Mouse (Mus musculus) liver, embryonic 15.5 days (tissue): ENCODE measurements around the gene Pigk. TPM values are rescaled to one million over a fixed set of nuclear protein-coding genes. Genes with fewer than 3 reads are reported as not detected.

Experiments used
- ATAC-seq: fragments of 200-750 bp; cut with Nextera tagmentation; 2 replicates; pipeline ENCODE4 v1.8.0; 2017; ENCODE audit warnings: moderate number of reproducible peaks, mild to moderate bottlenecking, moderate library complexity; ENCODE audit not compliant: insufficient read depth
- H3K27ac ChIP-seq: fragments of 300-500 bp; sonication (generic); replicated peaks from 2 replicates; pipeline ENCODE4 v1.5.1; 2015; ENCODE audit warnings: mild to moderate bottlenecking, inconsistent platforms
- H3K27me3 ChIP-seq: fragments of 300-500 bp; sonication (generic); 2 replicates; pipeline ENCODE4 v1.6.1; 2015; ENCODE audit warnings: mild to moderate bottlenecking, inconsistent platforms
- H3K36me3 ChIP-seq: fragments of 300-500 bp; sonication (generic); replicated peaks from 2 replicates; pipeline ENCODE4 v1.6.1; 2015; ENCODE audit warnings: moderate library complexity, mild to moderate bottlenecking, inconsistent platforms
- H3K4me1 ChIP-seq: fragments of 300-500 bp; sonication (generic); replicated peaks from 2 replicates; pipeline ENCODE4 v1.6.1; 2015; ENCODE audit warnings: inconsistent platforms
- H3K4me2 ChIP-seq: fragments of 300-500 bp; sonication (generic); 2 replicates; pipeline ENCODE4 v1.6.1; 2015; ENCODE audit warnings: moderate library complexity, mild to moderate bottlenecking, inconsistent platforms
- H3K4me3 ChIP-seq: fragments of 300-500 bp; sonication (generic); replicated peaks from 2 replicates; pipeline ENCODE4 v1.5.1; 2015; ENCODE audit warnings: mild to moderate bottlenecking, inconsistent platforms
- H3K9ac ChIP-seq: fragments of 300-500 bp; sonication (generic); 2 replicates; pipeline ENCODE4 v1.6.1; 2015; ENCODE audit warnings: moderate library complexity, mild to moderate bottlenecking, inconsistent platforms
- H3K9me3 ChIP-seq: fragments of 300-500 bp; sonication (generic); replicated peaks from 2 replicates; pipeline ENCODE4 v1.6.1; 2016; ENCODE audit warnings: inconsistent platforms
- WGBS: fragments of 180-500 bp; shearing (Covaris S2); methylation state at CpG from one replicate; pipeline ENCODE4 v1.1.7; 2015; ENCODE audit warnings: mixed read lengths; ENCODE audit not compliant: insufficient replicate concordance; 5-methylcytosine and 5-hydroxymethylcytosine counted together
- polyA plus RNA-seq: library from polyadenylated mRNA; unstranded; fragments of >200 nt; fragmentation: Nextera tagmentation; extraction: Ambion mirVana; gene quantifications from 2 replicates; pipeline ENCODE4 v1.2.1, GENCODE M21; 2015

The Pigk gene
- polyA plus RNA-seq, 1 experiment from 2014 or later, result 23.5 TPM

GRCm38 (mm10) chr3:152755515-152755914 is 41.6 kb downstream of the Pigk start:
- H3K27ac ChIP-seq, result peak overlapping the region; percentile 86
- peaks cover 5% of the 10 kb centered on the region; the same call in 1 of the 2 replicates for H3K36me3 ChIP-seq
- peak; percentile 45 for ATAC-seq

GRCm38 (mm10) chr3:152756896-152757295 is 43.0 kb downstream of the Pigk start:
- Histone ChIP-seq H3K27me3 (no peaks in the 10 kb centered on the region), H3K4me3 (no peak overlapping the region), H3K4me1 (peaks cover 86% of the 10 kb centered on the region), H3K9ac (no peak overlapping the region), H3K4me2 (peak overlapping the region; percentile 47), H3K9me3 (no peaks in the 10 kb centered on the region), H3K36me3 (peaks cover 3% of the 10 kb centered on the region; the same call in 1 of the 2 replicates), H3K27ac (peak overlapping the region; percentile 86)
- WGBS, result 70% methylated on average over 2 of the region's 2 CpGs
- ATAC-seq, result no peak

More at GRCm38 (mm10) chr3:152755515-152755914, 41.6 kb downstream of the Pigk start:
- Histone ChIP-seq H3K9ac (peak overlapping the region; percentile 6; the same call in 1 of the 2 replicates), H3K4me1 (peaks cover 82% of the 10 kb centered on the region), H3K9me3 (no peaks in the 10 kb centered on the region), H3K27me3 (no peaks in the 10 kb centered on the region), H3K4me3 (0 out of 2 replicates have a peak overlapping the region, but pooled peaks have one; percentile 1), H3K4me2 (peak overlapping the region; percentile 43)
- WGBS, result 26% methylated on average over 7 of the region's 7 CpGs

- peaks cover 90% of the 10 kb centered on the region for H3K4me1 ChIP-seq
- no peaks in the 10 kb centered on the region for H3K27me3 ChIP-seq
- no peaks in the 10 kb centered on the region for H3K9me3 ChIP-seq
- peak overlapping the region; percentile 47 for H3K4me2 ChIP-seq
- no peaks in the 10 kb centered on the region for H3K36me3 ChIP-seq
- no peak overlapping the region; the same call in 1 of the 2 replicates for H3K9ac ChIP-seq
- WGBS, result 42% methylated on average over 12 of the region's 12 CpGs
- H3K27ac ChIP-seq, result peak overlapping the region; percentile 86
- peak; percentile 97 for ATAC-seq
- H3K4me3 ChIP-seq, result no peak overlapping the region
Measured at GRCm38 (mm10) chr3:152757464-152758393, 43.8 kb downstream of the Pigk start.

- ATAC-seq, result no peak
Measured at GRCm38 (mm10) chr3:152758500-152759032, 44.7 kb downstream of the Pigk start.

GRCm38 (mm10) chr3:152761116-152761515 is 47.2 kb downstream of the Pigk start:
- no peak overlapping the region for H3K4me3 ChIP-seq
- peak overlapping the region; percentile 28; the same call in 1 of the 2 replicates for H3K4me2 ChIP-seq
- no peaks in the 10 kb centered on the region for H3K27me3 ChIP-seq
- no peak for ATAC-seq
- H3K36me3 ChIP-seq, result no peaks in the 10 kb centered on the region
- H3K9me3 ChIP-seq, result no peaks in the 10 kb centered on the region
- H3K4me1 ChIP-seq, result peaks cover 85% of the 10 kb centered on the region
- no peak overlapping the region for H3K9ac ChIP-seq
- WGBS, result 19% methylated on average over 7 of the region's 7 CpGs
- H3K27ac ChIP-seq, result peak overlapping the region; percentile 48; the same call in 1 of the 2 replicates

More at GRCm38 (mm10) chr3:152758500-152759032, 44.7 kb downstream of the Pigk start:
- Histone ChIP-seq H3K4me3 (no peak overlapping the region), H3K4me2 (no peak overlapping the region), H3K27ac (peak overlapping the region; percentile 38), H3K9ac (no peak overlapping the region), H3K36me3 (no peaks in the 10 kb centered on the region), H3K27me3 (no peaks in the 10 kb centered on the region), H3K4me1 (peaks cover 93% of the 10 kb centered on the region), H3K9me3 (no peaks in the 10 kb centered on the region)
- WGBS, result 70% methylated on average over 15 of the region's 15 CpGs

GRCm38 (mm10) chr3:152761661-152762060 is 47.8 kb downstream of the Pigk start:
- WGBS, result 77% methylated on average over 8 of the region's 8 CpGs
- 0 out of 2 replicates have a peak overlapping the region, but pooled peaks have one; percentile 35 for H3K27ac ChIP-seq
- no peaks in the 10 kb centered on the region for H3K27me3 ChIP-seq
- peaks cover 79% of the 10 kb centered on the region for H3K4me1 ChIP-seq
- no peaks in the 10 kb centered on the region for H3K9me3 ChIP-seq
- H3K4me2 ChIP-seq, result no peak overlapping the region
- no peak overlapping the region for H3K9ac ChIP-seq
- peaks cover under 1% of the 10 kb centered on the region; the same call in 1 of the 2 replicates for H3K36me3 ChIP-seq
- ATAC-seq, result no peak
- H3K4me3 ChIP-seq, result no peak overlapping the region

- Histone ChIP-seq H3K36me3 (peaks cover 3% of the 10 kb centered on the region; the same call in 1 of the 2 replicates), H3K27ac (peak overlapping the region; percentile 35; the same call in 1 of the 2 replicates), H3K4me1 (peaks cover 73% of the 10 kb centered on the region), H3K4me2 (peak overlapping the region; percentile 30; the same call in 1 of the 2 replicates), H3K4me3 (no peak overlapping the region), H3K9me3 (no peaks in the 10 kb centered on the region), H3K9ac (no peak overlapping the region), H3K27me3 (no peaks in the 10 kb centered on the region)
- ATAC-seq, result no peak
- WGBS, result 58% methylated on average over 8 of the region's 8 CpGs
Measured at GRCm38 (mm10) chr3:152762302-152762701, 48.4 kb downstream of the Pigk start.

GRCm38 (mm10) chr3:152763139-152763882 is 49.4 kb downstream of the Pigk start:
- H3K36me3 ChIP-seq, result peaks cover 8% of the 10 kb centered on the region; the same call in 1 of the 2 replicates
- no peaks in the 10 kb centered on the region for H3K9me3 ChIP-seq
- peak overlapping the region; percentile 58 for H3K4me3 ChIP-seq
- H3K27me3 ChIP-seq, result no peaks in the 10 kb centered on the region
- WGBS, result 19% methylated on average over 26 of the region's 26 CpGs
- peak overlapping the region; percentile 42 for H3K9ac ChIP-seq
- H3K4me2 ChIP-seq, result peak overlapping the region; percentile 69
- peak; percentile 67 for ATAC-seq
- peak overlapping the region; percentile 35 for H3K27ac ChIP-seq
- H3K4me1 ChIP-seq, result peaks cover 63% of the 10 kb centered on the region

- ATAC-seq, result no peak
- Histone ChIP-seq H3K4me3 (no peak overlapping the region), H3K4me1 (peaks cover 50% of the 10 kb centered on the region), H3K27ac (peak overlapping the region; percentile 30; the same call in 1 of the 2 replicates), H3K4me2 (no peak overlapping the region), H3K9ac (no peak overlapping the region), H3K27me3 (no peaks in the 10 kb centered on the region), H3K36me3 (peaks cover 14% of the 10 kb centered on the region; the same call in 1 of the 2 replicates), H3K9me3 (no peaks in the 10 kb centered on the region)
- 30% methylated on average over 8 of the region's 8 CpGs for WGBS
Measured at GRCm38 (mm10) chr3:152764516-152765312, 50.8 kb downstream of the Pigk start.

GRCm38 (mm10) chr3:152767485-152767884 is 53.6 kb downstream of the Pigk start:
- H3K4me1 ChIP-seq, result peaks cover 27% of the 10 kb centered on the region
- no peaks in the 10 kb centered on the region for H3K9me3 ChIP-seq
- no peak for ATAC-seq
- H3K4me2 ChIP-seq, result no peak overlapping the region
- no peak overlapping the region for H3K27ac ChIP-seq
- H3K36me3 ChIP-seq, result peaks cover 24% of the 10 kb centered on the region
- no peak overlapping the region for H3K9ac ChIP-seq
- H3K27me3 ChIP-seq, result no peaks in the 10 kb centered on the region
- WGBS, result 82% methylated on average over 11 of the region's 11 CpGs
- H3K4me3 ChIP-seq, result no peak overlapping the region
